Mouse (Mus musculus): ENCODE measurements around the gene 2410004B18Rik. TPM values are rescaled to one million over a fixed set of nuclear protein-coding genes. Genes with fewer than 3 reads are reported as not detected.
A peak's percentile ranks its signal among the peaks of the same experiment; 100 is the strongest.

Gene 2410004B18Rik
- total RNA-seq, 1 experiment from 2014 or later, result 36.0 TPM

DNA sequence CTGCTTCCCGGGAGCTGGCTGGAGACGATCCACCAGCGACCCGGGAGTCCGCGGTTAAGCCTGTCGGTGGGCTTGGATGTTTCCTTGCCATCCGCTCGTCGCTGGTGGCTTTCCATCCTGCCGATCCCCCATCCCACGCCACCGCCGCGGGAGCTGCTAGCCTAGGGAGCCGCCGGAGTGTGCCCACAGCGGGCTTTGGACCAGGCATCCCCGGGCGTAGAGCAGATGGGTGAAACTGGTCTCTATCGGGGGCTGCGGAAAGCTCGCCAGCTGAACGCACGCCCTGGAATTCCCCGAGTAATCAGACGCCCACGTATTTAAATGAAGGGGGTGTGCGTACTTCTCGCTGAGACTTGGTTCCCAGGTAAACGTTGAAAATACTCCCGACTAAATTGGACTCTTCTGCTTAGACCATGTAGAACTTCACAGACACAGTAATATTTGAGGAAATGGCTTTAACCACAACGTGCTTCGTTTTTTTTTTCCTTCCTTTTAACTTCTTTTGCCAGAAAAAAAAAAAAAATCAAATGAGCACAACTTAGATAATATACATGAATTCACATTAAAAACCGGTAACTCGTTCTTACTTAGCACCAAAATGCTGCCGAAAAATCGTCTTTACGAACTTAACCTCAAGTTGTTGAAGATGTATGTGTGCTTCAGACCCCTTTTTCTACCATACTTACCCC is 13.0 kb upstream of the 2410004B18Rik start:
- ATAC-seq (replicated peaks; ENCODE audit: insufficient number of reproducible peaks, low FRiP score, low TSS enrichment, poor library complexity, severe bottlenecking), result peak; percentile 1; the same call in 1 of the 2 replicates

DNA sequence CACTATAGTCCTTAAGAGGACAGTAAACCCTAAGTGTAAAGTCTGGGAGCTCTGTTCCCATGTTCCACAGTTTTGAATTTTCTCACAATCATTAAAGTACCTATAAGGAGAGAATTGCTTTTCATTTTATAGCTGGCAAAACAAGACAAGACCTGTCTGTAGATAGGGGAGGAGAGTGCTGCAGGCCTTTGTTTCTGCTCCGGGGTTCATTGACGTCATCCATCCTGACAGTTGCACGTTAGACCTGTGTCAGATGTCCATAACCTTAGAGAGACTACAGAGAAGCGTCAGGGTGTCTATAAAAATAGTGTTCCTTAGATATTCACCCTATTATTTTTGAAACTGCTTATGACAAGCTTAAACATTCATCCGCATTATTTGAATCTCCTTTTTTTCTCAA is 12.3 kb upstream of the 2410004B18Rik start:
- ATAC-seq (replicated peaks; ENCODE audit: insufficient number of reproducible peaks, low FRiP score, low TSS enrichment, poor library complexity, severe bottlenecking), result no peak

DNA sequence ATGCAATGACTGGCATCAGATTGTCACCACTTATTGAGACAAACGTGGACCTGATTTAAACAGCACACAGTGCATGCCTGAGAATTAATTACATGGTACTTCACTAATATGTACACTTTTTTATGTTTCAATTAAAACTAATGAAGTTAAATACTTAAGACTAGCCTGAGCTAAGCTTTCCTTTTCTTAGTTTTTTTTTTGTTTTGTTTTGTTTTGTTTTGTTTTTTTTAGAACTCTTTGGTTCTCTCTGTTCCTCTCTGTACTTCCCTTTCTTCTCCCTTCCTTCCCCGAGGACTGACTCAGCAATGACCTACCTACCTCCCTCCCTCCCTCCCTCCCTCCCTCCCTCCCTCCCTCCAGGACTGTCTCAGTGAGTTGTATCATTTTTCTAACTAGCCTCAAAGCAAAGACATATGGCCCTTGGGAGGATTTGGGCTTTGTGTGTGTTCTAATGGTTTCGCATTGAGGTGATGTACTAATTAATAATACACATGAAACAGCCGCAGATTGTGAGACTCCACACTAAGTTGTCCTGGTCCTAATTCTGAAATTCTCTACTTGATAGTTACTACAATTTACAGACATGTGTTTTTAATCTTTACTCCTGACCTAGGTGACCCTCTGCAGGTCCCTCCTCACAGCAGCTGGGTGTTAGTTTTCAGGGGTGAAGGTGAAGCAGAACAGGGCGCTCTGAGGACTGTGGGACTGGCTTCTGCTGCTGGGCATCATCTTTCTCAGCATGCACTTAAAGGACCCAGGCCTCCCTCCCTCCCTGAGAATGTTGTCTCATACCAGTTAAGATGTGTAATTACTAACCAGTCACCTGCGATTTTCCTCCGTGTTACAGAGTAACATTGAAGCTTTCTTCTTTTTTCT is 8.1 kb upstream of the 2410004B18Rik start:
- no peak for ATAC-seq (replicated peaks; ENCODE audit: insufficient number of reproducible peaks, low FRiP score, low TSS enrichment, poor library complexity, severe bottlenecking)

DNA sequence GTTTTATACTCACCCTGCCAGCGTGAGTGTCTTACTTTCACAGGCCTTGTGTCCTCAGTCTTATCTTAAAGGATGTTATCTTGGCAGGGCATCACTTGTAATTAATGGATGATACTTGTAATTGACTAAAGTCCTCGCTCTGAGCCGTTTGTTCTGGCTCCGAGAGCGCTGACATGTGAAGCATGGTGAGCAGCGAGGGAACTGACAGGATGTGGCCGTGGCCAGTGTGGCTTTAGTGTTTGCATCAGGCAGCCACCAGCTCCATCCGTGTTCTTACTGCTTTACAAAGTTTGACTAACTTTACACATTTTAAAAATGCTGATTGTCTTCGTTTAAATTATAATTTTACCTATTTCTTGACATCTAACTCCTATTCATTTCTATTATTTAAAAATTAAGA is 4.0 kb upstream of the 2410004B18Rik start:
- ATAC-seq (replicated peaks; ENCODE audit: insufficient number of reproducible peaks, low FRiP score, low TSS enrichment, poor library complexity, severe bottlenecking), result no peak

DNA sequence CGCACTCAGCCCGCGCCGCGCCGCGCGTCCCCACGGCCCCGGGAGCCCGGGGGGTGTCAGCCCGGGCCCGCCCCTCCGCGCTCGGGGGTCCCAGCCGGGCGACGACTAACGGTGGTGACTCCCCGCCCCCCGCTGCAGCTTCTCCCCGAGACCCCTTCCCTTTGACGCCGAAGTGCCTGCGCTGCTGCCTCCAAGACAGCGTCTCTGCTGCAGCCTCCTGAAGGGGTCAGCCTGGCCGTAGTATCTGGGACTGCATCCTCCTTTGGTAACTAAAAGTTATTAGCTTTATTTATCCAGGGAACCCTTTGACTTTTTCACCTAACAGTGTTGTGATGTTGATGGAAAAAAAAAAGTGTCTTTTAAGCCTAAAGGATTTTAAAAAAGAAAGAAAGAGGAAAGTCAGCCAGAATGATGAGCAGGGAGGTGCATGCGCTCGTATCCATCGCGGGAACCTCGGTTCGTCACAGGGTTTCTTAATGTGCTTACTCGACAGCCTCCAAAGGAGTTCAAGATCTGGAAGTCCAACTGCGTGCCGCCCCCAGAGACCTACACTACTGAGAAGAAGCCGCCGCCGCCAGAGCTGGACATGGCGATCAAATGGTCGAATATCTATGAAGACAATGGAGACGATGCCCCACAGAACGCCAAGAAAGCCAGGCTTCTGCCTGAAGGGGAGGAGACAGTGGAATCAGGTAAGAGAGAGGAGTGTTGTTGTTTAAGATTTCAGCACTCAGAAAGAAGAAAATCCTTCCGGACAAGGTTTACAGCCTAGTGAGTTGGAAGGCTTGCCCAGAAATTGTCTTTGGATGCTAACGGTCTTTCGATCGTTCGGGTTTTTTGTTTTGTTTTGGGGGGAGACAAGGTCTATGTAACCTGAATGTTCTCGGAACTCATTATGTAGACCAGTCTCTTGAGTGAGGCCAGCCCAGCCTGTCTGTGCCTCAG is 863 bp downstream of the 2410004B18Rik start:
- no peak for ATAC-seq (replicated peaks; ENCODE audit: insufficient number of reproducible peaks, low FRiP score, low TSS enrichment, poor library complexity, severe bottlenecking)

DNA sequence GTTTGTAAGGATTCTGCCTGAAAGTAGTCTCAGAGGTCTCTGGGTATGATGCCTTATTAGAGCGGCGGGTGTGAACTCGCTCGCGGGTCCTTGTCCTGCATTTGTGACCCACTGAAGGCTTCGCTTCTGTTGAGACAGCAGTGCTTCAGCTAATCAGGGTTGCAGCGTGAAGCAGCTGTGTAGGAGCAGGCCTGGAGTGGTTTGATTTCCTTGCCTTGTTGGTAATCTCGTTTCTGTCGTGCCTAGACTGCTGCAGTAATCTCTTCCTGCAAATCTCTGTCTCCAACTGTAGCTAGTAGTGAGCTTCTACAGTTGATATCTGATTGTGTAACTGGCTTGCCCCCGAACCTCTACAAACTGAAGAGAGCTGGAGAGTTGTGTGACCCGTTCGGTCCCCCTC is 1.6 kb downstream of the 2410004B18Rik start:
- no peak for ATAC-seq (replicated peaks; ENCODE audit: insufficient number of reproducible peaks, low FRiP score, low TSS enrichment, poor library complexity, severe bottlenecking)

DNA sequence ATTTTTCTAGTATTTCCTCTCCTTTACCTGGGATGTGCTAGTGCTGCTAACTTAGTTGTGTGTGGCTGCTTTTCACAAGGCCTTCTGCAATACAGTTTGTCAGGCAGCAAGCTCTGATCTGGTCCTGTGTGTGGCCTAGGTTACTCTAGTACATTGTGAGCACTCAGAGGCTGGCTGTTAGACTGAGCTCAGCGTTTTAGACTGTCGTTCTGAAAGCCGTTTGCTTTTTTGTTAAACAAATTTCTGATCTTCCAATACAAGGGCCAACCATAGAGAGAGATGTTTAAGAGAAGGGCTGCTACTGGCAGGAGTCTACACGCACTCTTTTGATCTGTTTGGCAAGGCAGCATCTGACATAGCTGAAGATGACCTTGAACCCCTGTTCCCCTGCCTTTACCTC is 2.2 kb downstream of the 2410004B18Rik start:
- no peak for ATAC-seq (replicated peaks; ENCODE audit: insufficient number of reproducible peaks, low FRiP score, low TSS enrichment, poor library complexity, severe bottlenecking)

DNA sequence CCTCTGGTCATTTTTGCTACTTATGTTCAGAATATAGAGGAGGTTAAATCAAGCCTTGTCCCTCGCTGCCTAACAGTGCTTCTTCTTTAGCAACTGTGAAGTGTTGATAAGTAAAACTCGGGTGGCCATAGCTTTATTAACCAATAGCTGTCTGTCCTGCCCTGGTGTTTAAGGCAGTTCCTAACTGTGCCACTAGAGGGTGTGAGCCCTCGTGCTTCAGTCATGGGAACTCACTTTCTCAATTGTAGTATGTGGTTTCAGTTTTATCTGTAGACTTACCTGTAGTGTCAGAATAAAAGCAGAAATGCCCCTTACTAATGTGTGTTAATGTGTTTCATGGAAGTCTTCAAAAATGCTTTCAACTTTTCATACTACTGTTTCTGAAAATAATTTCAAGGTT is 4.2 kb downstream of the 2410004B18Rik start:
- peak; percentile 73 for ATAC-seq (replicated peaks; ENCODE audit: insufficient number of reproducible peaks, low FRiP score, low TSS enrichment, poor library complexity, severe bottlenecking)

DNA sequence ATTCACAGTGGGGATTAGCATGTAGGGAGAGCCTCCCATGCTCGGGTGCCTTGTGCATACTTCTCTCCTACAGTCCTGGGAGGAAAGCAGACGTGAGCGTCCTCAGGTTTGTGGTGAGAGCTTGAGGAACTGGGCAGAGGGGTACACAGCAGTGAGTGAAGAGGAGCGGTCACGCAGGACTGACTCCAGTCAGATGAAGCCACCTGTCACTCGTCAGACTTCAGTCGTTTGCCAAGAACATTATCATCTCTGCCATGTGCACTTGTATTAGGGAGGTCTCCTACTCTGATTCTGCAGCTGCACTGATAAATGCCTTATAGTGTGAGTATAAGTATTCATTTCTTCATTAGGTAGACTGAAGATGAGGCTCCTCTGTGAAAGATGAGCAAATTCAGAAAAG is 6.5 kb downstream of the 2410004B18Rik start:
- ATAC-seq (replicated peaks; ENCODE audit: insufficient number of reproducible peaks, low FRiP score, low TSS enrichment, poor library complexity, severe bottlenecking), result no peak

DNA sequence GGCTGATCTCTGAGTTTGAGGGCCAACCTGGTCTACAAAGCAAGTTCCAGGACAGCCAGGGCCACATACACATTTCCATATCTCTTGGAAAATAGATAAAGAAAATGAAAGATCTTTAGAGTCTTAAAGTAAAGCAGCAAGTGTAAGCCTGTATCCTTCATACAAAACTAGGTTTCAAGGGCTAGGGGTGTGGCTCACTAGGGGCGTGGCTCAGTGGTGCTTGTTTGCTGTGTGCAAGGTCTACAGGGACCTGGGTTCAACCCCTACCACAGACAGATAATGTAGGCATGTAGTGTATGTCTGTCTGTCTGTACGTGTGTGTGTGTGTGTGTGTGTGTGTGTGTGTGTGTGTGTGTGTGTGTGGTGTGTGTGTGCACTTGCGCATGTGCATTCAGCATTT is 8.1 kb downstream of the 2410004B18Rik start:
- ATAC-seq (replicated peaks; ENCODE audit: insufficient number of reproducible peaks, low FRiP score, low TSS enrichment, poor library complexity, severe bottlenecking), result no peak

DNA sequence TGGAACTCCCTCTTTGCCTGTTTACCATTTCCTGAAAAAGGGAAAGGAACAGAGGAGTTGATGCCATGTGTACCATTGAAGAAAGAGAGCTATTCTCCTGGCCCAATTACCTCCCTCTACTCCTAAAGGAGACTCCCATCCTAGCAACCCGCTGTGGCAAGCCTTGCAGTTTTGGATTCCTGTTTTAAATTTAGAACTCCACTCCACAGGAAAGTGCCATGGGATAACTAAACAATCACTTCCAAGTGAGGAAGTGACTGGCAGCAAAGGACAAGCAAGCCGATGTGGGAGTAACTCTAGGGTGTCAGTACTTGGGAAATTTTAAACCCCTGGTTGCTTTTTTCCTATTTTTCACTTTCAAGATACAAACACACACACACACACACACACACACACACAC is 8.8 kb downstream of the 2410004B18Rik start:
- ATAC-seq (replicated peaks; ENCODE audit: insufficient number of reproducible peaks, low FRiP score, low TSS enrichment, poor library complexity, severe bottlenecking), result no peak

DNA sequence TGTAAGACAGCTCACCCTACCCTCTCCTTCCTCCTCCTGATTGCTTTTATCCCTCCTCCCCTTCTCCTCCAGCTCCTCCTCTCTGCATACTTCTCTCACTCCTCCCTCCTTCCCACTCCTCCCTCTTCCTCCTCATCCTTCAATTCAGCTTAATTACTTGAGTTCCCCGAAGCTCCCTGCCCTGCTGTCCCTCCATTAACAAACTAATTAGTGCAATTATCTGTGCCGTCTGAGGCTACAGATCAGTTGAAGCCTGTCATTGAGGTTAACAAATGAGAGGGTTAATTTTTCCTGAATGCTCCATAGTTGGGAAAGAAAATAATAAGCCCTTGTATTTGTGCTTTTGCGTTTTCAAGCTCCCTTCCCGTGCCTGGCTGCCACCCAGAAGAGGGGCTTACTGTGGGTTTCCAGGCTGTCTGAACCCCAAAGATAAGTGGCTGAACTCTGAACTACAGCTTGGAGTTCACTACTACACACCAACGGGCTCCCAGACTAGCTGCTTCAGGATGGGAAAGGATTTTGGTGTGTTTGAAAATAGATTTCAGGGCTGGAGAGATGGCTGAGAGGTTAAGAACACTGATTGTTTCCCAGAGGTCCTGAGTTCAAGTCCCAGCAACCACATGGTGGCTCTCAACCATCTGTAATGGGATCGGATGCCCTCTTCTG is 9.9 kb downstream of the 2410004B18Rik start:
- ATAC-seq (replicated peaks; ENCODE audit: insufficient number of reproducible peaks, low FRiP score, low TSS enrichment, poor library complexity, severe bottlenecking), result no peak

DNA sequence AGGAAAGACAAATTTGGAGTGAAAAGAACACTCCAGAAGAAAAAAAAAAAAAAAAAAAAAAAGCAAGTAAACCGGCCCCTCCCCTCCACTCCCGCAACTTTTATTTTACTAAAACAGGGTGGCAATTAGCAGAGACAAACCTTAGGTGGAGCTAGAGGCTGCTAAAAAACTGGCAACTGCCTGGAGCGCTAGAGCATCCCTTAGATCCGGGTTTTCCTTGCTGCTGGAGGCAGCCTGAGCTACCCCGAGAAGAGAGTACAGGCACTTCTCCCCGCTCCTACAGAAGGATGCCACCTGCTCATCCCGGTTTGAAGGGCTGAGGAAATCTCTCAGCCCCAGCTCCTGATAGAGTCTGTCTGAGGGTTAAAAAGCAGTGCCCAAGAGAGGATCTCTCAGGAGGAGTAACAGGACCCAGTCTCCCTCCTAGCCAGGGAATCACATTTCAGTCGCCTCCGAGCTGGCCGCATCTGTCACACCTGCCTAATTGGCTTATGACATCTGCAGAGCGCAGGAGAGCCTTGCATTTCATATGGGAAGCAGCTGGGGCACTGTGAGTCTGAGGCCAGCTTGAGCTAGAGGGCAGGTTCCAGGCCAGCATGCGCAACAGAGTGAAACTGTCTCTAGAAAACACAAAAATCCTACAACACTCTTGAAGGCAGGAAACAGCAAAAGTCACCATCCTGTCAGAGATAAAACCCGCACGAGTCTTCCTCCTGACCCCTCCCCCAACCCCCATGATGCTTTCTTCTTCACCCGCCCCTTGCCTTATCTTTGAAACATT is 12.4 kb downstream of the 2410004B18Rik start:
- no peak for ATAC-seq (replicated peaks; ENCODE audit: insufficient number of reproducible peaks, low FRiP score, low TSS enrichment, poor library complexity, severe bottlenecking)

DNA sequence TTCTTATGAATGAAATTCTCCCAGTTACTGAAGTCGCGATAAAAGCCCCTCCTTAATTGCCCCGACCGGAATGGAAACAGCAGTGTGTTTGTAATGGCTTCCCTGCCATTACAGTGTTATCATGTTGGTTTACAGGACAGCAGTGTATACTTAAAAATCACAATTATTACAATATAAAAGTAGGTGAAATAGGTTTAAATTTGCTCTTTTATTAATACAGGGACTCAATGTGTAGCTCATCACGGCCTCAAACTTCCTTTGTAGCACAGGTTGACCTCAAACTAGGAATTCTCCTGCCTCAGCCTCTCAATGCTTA is 13.0 kb downstream of the 2410004B18Rik start:
- ATAC-seq (replicated peaks; ENCODE audit: insufficient number of reproducible peaks, low FRiP score, low TSS enrichment, poor library complexity, severe bottlenecking), result no peak

DNA sequence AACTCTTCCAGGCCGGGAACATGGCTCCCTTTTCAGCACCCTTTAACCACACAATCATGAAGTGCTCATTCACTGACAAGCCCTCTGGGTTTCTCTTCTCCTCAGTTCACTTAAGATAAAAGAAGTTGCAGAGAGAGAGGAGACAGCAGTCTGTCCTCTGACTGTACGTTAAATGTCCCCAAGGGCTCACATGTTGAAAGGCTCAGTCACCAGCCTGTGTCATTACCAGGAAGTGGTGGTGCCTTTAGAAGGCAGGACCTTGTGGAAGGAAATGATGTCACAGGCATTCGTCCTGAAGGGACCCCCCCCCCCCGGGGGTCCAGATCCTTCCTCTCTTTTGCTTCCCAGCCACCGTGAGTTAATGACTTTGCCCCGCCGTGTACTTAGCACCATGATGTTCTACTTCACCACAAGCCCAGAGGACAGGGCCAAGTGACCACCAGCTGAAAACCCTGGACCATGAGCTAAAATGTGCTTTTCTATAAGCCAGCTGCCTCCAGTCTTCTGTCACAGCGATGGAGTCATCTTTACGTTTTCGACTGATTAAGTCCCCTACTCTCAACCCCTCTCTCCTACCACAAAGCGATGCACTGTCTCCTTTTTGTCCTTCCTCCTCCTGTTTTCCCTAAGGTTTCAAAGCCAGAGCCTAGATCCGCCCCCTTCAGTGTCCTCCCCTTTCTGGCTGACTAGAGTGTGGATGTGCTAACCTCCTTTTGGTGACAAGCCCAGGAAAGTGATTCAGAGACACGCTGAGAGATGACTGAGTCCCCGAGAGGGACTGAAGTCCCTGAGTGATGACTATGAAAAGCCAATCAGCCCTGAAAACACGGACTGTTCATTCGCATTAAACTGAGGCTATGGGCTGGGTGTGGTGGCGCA is 13.7 kb downstream of the 2410004B18Rik start:
- no peak for ATAC-seq (replicated peaks; ENCODE audit: insufficient number of reproducible peaks, low FRiP score, low TSS enrichment, poor library complexity, severe bottlenecking)

DNA sequence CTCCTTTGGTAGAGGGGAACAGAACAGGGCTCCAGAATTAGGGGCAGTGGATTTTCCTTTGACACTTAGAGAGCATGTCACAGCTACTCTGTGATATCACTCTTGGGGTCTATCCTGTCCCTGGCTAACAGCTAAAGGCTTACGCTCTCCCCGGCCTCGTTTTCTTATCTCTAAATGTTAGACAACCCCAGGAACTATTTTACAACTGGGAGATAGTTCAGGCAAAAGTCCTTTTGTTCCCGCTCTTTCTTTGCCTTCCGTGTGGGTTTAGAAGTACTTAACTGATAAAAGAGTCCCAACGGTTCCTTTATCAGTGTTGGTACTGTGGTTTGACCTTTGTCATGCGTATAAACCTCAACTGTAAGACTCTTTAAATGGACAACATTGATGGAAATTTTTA is 15.1 kb downstream of the 2410004B18Rik start:
- ATAC-seq (replicated peaks; ENCODE audit: insufficient number of reproducible peaks, low FRiP score, low TSS enrichment, poor library complexity, severe bottlenecking), result no peak

DNA sequence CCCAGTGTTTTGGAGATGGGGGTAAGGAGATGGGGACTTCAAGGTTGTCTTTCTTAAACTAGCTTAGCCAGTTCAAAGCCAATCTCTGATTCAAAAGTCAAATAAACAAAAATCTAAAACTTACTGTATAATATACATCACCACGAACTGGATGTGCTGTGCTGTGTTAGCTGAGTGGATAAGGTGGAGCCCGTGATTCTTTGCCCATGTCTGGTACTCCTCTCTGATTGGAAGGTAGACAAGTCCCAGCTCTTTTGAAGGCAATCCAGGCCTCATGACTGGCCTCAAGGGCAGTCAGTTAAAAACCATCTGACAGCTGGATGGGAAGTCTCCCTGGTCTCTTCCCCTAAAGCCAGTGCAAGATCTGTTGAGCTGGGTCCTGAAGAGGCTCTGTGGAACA is 15.6 kb downstream of the 2410004B18Rik start:
- no peak for ATAC-seq (replicated peaks; ENCODE audit: insufficient number of reproducible peaks, low FRiP score, low TSS enrichment, poor library complexity, severe bottlenecking)
